Mouse (Mus musculus) CD4-positive, CD25-positive, alpha-beta regulatory T cell, adult 2 months (primary cell): ENCODE measurements at regions not wholly inside any gene's neighbourhood (a gene's known extent, or its start where the extent isn't known, plus 50 kb on each side); places are given as distances from the start of the nearest gene placed in this dataset.

Experiments
- DNase-seq: peaks from one replicate; pipeline ENCODE4 v3.0.0-alpha.2; 2012; ENCODE audit warnings: low read depth, low spot score

DNA sequence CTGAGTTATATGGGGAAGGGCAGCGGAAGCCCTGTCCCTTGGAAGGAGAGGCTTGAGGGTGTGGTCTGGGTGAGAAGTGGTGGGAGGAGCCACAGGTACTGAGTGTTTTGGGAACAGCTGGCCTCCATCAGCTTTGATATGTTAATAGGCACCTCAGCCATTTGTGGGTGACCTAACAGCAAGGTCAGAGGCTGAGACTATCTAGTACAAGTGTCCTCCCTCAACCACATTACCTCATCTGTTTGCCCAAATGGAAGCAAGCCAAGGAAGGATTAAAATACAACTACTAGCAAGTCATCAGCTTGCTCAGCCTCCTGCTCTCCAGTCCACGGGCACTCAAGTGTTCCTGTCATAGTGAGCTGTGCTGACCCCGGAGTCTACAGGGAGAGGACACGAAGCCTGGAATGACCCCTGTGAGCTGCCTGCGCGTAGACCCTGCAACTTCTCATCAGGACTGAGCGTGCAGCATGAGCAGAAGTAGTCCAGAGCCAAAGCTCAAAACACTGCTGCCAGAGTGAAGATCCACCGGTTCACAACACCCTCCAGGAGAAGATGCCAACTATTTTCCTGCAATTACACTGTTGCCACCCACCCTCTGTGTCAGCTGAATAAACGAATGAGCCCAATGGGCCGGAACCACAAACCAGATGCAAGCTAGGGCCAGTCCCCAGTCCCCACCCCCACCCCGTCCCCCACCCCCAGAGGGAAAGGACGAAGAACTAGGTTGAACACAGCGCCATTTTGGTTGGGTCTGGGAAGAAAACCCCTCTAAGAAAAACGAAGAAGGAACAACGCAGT is 239.6 kb downstream of the Qk start:
- no peak for DNase-seq

DNA sequence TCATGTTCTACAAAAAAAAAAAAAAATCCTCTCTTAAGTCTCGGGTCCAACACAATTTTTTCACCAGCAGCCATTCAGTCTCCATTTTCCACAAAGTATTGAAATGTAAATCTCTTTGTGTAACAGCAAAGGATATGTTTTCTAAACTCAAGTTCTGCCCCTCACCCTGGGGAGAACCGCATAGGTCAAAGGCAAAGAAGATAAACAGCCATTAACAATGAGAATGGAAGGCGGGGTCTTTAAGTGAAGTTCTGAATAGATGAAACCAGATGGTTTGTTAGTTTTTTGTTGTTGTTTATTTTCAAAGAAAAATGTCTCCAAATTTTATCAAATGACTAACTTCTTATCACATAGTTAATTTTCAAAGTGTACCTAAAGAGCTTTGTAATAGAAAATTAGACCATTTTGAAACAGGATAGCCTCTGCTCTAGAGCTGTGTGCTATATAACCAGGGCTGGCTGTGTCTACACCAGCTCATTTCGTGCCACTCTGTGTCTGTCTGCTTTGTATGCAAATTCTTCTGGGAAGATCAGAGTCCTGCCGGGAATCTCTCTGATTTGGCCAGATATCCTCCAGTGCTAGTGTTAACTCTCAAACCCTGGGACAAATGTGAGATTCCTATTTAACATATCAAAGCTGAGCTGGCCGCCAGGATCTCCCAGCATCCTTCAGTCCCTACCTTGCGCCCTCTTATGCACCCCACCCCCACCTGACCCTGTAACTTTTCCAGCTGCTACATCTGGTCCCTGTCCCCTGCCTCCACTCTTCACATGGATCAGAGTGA is 240.9 kb downstream of the Qk start:
- no peak for DNase-seq

DNA sequence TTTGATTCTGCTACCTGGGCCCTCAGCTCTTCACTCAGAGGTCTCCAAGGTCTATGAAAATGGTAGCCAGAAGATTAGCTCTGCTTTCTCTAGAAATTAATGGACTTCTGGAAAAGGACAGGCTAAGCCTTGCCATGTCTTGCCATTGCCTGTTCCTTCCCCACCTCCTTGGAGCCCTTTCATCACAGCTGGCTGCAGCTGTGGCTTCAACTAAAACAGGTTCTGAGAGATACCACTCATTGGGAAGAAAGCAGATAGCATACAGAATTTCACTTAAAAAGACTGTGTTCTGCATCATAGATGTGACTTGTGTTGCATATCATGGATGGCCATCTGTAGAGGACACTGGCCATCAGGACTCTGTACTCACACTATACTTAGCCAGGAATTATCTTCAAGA is 246.4 kb downstream of the Qk start:
- no peak for DNase-seq

DNA sequence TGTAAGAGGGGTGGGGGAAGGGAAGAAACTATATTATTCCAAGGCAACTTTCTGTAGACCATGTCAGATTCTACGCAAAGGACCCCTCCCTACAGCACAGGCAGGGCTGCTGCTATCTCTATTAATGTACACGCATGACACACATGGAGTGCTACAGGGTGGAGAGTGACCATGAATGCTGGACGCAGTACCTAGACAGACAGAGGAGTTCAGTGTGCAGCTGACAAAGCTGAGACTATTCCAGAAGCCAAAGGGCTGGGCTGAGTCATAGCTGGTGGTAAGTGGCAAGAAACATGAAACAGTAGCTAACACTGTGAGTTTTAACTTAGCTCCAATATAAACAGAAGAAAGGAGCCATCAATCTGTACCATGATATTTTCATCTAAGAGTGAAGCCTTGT is 250.4 kb downstream of the Qk start:
- DNase-seq, result no peak

DNA sequence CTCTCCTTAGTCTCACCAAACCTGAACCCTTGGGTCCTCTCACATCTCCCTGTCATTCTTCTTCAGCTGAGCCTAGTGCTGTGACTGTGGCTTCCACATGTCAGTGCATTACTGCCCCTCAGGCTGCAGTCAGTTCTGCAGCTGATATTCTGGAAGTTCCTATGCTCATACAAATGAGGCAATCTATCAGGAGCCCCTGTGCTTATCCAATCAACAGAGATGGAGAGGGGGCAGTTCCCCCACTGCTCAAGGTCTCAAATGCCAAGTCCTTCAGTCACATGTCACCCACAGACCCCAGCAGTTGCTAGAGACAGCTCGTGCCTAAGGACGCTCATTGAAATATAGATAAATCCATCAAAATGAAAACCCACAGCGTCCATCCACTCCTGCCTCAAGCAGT is 254.5 kb downstream of the Qk start:
- DNase-seq, result no peak

DNA sequence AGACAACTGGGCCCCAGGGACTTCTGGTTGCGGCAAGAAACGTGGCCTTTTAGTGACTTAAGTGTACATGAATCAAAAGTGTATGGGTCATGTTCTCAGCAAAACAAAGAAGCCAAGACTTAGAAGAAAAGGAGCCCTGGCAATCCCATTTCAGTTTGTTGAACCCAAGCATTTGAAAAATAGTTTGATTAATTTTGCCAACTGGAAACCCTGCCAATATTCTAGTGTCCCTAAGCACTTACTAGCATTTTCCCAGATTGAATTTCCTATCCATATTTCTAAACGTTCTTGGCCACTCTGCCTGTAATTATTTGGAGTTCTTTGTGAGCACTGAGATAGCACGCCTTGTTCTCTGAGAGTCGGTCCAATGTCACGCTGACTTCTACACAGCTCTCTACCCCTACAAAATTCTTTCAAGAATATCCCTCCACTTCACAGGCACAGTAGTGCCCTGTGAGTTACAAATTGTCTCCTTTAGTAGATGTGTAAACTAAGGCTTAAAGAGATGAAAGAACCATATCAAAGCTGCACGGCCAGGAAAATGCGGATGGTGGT is 257.0 kb downstream of the Qk start:
- DNase-seq, result no peak

DNA sequence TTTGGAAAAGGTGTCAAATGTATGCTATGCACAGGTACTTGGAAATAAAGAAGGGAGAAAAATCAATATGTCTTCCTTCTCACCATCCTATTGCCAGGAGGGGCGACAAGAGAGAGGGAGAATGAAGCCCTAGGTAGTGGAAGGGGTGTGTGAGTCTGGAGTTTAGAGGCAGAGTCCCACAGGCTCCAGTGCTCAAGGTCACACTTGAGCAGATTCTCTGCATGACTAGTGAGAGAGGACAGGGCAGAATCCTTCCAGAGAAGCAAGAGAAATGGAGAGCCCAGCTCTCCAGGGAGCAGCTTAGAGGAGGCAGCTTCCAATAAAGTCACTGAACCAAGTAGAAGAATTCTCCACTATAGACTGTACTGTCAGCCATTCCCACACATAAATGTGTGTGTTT is 261.9 kb downstream of the Qk start:
- no peak for DNase-seq

DNA sequence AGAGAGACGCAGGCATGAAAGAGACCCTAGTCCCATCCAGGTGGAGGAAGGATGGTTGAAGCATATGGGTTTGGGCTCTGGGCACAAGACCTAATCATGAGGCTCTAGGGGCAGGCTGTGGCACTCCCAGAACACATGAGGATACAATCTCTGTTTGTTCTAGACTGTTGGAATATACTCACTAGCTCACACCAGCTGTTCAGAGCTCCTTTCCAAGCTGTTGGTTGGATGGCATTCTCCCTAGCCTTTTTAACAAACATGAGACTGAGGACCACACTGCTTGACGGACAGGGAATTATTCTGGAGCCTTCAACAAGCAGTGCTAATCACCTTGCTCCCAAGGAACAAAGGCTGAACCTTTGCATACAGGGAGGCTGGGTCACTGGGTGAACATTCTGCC is 263.6 kb downstream of the Qk start:
- no peak for DNase-seq

DNA sequence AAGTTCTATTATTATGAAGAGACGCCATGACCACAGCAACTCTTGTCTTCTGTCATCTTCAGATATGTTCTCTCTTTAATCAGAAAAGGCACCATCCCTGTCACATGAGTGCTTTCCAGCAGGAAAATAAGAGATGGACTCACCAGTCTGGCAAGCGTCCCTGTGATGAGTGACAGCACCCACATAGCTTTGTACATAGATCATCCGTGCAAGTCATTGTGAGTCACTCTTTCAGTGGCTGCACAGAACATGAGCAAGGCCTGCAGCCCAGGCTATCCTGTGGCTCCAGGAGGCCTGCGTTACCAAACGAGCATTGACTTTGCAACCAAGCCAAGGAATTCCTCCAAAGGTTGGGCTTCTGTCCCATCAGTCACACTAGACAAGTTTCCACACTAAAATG is 265.3 kb downstream of the Qk start:
- DNase-seq, result no peak

DNA sequence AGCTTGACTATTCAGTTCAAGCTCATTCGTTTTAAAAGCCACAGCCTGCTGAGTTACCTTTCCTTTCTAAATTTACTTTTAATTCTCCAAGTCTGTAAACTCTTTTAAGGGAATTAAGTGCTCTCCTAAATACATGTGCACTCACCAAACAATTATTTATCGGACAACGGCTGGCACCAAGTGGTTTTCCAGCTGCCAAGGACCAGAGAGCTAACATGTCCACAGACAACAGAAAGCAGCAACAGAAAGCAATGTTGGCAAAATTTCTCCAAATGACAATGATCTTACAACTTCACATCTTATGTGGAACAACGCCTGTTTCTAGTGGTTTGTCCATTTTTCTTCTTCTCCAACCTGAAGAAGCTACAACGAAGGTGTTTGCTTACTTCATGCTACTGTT is 275.3 kb downstream of the Qk start:
- DNase-seq, result no peak

DNA sequence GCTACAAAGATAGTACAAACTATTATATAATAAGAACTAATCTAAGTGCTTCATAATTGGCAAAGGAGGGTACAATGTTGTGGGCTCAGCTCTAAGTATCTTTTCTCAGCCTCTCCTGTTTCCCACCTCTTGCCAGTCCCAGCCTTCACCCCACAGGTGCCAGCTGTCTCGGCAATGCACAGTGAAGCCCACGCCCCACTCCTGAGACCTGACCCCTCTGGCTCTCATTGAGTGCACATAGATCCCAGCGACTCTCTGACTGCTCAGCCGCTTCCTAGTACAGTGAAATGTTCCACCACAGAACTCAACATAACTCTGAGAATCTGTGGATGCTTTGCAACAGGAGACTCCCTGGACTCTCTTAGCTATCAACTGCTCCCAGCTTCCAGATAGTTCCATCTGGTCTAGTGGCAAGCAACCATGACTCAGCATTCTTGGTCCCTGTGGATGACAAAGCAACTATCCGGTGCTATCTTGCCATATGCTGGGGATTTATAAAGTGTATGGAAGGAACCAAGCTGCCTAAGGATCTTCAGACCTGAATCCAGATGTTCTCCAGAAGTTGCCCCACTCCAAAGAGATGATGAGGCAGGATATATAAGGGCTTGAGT is 277.5 kb downstream of the Qk start:
- DNase-seq, result no peak

DNA sequence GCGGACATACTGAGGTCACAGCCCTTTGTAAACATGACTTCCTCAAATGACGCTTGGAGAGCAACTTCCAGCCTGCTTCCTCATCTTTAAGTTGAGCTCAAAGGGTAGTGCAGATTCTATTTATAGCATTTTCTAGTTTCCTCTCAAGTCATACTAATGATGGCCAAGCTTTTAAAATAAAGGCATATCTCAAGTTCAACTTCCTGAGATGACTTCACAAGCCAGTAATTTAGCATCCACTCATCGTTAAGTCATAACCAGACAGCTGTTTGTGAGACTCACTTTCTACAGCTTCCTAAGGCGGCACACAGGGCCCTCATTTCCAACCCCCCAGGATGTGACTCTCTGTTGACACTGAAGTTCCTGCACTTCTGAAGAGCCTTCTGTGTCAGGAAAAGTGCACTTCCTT is 278.7 kb downstream of the Qk start:
- DNase-seq, result no peak

DNA sequence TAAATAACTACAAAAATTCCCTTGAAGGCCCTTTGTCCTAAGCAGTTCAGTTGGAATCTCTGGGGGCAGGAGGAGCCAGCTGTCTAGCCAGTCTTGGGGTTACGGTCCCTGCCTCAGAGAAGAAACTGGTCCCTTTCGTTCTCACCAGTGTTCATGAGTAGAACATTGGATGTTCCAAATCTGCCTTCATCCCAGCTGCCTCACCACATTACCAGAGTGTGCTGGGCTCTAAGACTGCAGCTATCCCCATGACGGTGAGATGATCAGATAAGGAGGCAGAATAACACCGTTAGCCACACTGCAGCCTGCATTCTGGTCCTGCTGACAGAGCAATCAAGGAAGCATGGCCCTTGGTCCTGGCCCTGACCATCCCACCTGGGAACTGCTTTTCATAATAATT is 279.3 kb downstream of the Qk start:
- no peak for DNase-seq

DNA sequence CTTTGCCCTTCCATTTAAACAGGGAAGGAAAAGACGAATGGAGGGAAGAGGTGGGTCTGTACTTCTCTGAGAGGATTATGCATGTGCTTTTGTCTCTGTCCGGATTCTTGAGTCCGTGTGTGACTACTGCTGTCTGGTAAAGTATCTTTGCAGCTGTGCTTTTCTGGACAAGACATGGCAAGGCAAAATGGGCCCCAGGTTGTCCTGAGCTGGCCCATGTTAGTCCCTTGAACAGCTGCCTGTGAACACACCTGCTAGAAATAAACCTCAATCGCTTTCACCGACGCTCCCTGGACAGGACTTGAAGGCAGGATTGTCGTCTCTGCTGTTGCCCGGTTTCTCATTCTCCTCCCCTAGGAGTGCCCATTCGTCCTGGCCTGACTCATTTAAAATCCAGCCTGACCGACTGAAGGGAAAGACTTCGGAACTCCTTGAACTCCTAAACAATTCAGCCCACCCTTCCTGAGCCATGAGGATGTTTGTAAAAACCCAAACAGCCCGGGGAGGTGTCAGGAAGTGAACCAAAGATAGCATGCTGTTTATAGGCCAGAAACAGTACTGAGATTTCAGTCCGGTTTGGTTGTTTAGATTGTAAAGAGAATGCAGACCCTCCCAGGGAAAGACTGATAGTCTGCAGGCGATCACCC is 281.7 kb downstream of the Qk start:
- DNase-seq, result no peak

DNA sequence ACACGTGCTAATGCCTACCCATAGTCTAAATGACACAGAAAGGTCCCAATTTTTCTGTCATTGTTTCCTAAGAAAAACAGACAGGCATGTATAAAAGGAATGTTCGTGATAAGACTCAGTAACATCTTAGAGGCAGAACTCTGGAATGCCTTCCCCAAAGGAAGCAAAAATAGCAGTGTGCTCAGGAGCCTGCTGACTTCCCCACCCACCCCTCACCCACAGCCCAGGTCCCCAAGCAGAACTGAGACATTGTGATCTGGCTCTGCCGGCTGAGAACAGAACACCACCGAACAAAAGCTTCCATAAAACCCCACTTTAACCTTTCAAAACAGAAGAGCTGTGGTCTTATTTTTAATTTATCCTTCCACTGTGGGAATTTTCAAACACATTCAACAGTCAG is 286.1 kb downstream of the Qk start:
- no peak for DNase-seq

DNA sequence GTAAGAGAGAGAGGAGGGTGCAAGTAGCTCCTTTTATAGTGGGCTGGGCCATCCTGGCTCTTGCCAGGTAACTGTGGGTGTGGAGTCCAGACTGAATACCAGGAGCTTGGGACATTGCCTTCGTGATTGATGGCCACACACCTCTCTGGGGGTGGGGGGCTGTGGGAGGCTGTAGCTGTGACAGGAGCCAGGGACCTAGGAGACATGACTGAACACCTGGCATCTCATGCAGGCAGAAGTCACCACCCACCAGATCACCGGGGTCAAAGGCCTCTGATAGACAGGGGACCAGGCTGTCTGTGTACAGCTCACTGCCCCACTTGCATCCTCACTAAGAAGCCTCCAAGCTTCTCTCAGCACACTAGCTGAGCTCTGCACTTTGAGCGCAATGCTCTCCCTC is 288.6 kb downstream of the Qk start:
- DNase-seq, result no peak

DNA sequence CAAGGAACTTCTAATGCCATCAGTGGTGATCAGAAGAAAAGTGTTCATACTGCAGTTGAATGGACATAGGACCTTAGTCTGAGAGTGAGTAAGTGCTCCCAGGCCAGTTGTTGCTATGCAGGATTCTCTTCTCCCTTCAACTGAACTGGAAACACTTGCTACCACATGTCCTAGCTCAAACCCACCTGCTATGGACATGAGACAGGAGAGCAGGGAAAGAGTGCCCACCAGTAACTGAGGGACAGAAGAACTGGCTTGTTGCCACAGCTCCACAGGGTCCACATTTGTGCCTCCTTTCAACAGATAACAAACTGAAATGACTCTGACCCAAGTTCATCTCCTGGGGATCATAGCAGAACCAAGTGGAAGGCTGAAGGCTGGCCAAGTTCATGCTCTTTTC is 292.9 kb downstream of the Qk start:
- DNase-seq, result no peak

DNA sequence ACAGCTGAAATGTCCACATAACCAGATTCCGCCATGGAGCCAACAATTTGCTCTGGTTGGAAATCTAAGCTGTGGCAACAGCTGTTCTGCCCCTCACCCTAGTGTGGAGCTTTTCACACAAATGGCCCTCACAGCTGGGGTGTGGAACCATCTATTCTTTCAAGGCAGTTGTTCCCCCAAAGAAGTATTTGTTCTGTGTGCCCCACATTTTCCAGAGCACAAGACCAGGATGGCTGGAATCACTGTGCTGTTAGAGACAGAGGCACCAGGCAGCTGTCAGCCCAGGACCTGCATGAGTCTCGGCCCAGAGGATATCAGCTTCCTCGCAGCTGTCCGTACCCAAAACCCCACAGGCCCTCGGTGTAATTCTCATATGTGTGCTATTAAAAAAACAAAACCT is 294.4 kb downstream of the Qk start:
- no peak for DNase-seq

DNA sequence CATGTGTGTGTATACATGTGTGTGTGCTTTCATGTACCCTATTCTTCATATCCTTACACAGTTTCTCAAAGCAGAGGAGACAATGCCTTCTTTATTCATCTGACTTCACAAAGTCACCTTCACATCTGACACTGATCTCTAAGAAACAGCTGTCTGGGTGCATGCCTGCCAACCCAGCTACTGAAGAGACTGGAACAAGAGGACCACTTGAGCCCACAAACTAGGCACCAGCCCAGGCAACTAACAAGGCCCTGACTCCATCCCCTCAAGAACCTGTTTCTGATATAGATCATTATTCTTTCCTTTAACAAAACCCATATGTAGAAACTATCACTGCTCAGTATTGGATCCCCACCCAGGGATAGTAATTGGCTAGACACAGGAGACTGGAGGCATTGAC is 295.3 kb downstream of the Qk start:
- DNase-seq, result no peak

DNA sequence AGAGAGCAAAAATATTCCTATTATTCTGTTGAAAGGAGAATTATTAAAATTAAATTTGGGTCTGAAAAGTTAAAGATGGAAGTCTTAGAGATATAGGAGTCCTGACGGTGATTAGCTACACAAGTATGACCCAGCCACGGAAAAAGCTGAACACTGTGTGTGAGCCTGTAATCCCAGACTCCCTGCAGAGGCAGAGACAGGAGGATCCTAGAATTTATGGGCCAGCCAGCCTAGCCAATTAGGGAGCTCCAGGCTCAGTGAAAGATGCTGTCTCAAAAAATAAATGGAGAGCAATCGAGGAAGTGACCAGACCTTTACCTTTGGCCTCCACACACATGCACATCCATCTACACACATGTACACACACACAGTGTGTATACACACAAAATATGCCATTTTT is 307.5 kb downstream of the Qk start:
- no peak for DNase-seq

DNA sequence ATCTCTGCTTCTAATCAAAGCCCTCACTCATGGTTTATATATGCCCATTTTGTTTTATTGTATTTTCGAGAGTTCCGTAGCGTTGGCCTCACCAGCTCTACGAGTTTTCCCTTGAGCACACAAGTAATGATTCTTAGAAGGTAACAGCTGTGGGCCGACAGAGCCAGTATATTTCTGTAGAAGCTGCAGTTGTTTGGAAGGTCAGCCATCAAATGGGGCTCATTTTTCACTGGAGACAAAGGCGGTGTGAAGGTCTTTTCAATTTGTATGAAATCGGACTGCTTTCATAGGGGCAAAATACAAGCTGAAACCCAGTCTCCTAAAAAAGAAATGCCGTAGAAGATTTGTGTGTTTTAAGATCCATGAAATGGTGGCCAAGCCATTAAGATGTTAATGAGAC is 307.9 kb downstream of the Qk start:
- no peak for DNase-seq

DNA sequence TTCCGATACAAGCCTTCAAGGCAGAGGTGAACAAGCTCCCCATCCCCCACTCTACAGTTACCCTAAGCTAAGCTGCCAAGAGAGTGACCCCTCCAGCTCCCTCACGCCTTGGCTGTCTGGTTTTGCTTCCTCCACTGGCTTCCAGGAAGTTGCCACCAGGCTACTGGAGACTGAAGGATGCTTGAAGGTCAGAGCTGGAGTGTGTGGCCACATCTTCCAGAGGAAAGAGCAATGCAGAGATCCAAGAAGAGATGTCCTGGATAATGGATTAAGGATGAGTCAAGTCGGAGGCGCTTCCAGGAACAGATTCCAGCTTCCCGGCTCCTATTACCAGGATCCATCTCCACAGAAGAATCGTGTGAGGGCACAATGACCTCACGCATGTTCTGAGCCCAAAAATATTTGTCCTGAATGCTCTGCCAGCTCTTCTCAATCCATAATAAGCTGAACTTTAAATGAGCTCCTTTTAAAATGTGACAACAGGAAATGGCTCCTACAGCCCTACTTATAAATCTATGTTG is 318.5 kb downstream of the Qk start:
- no peak for DNase-seq
